Mouse (Mus musculus) kidney, embryonic 16.5 days (tissue): ENCODE results near the gene Zglp1. TPM values are rescaled to one million over a fixed set of nuclear protein-coding genes. Genes with fewer than 3 reads are reported as not detected.

Experiments used
- ATAC-seq: fragments of 200-750 bp; cut with Nextera tagmentation; 2 replicates; pipeline ENCODE4 v1.8.0; 2017; ENCODE audit warnings: moderate TSS enrichment; ENCODE audit not compliant: low FRiP score, low TSS enrichment
- H3K27ac ChIP-seq: fragments of 300-500 bp; sonication (generic); 2 replicates; pipeline ENCODE4 v1.5.1; 2014; ENCODE audit warnings: low read length
- H3K27me3 ChIP-seq: fragments of 300-500 bp; sonication (generic); 2 replicates; pipeline ENCODE4 v1.6.1; 2014; ENCODE audit warnings: low read length, control low read depth, mixed read lengths; ENCODE audit not compliant: insufficient read depth
- H3K36me3 ChIP-seq: fragments of 300-500 bp; sonication (generic); 2 replicates; pipeline ENCODE4 v1.6.1; 2014; ENCODE audit warnings: low read length, control low read depth, mixed read lengths; ENCODE audit not compliant: insufficient read depth
- H3K4me1 ChIP-seq: fragments of 300-500 bp; sonication (generic); 2 replicates; pipeline ENCODE4 v1.6.1; 2014; ENCODE audit warnings: low read length, control low read depth, mixed read lengths; ENCODE audit not compliant: insufficient read depth
- H3K4me2 ChIP-seq: fragments of 300-500 bp; sonication (generic); replicated peaks from 2 replicates; pipeline ENCODE4 v1.6.1; 2014; ENCODE audit warnings: low read depth, low read length
- H3K4me3 ChIP-seq: fragments of 300-500 bp; sonication (generic); 2 replicates; pipeline ENCODE4 v1.5.1; 2014; ENCODE audit warnings: mild to moderate bottlenecking, low read length
- H3K9ac ChIP-seq: fragments of 300-500 bp; sonication (generic); replicated peaks from 2 replicates; pipeline ENCODE4 v1.6.1; 2014; ENCODE audit warnings: low read length
- H3K9me3 ChIP-seq: fragments of 300-500 bp; sonication (generic); 2 replicates; pipeline ENCODE4 v1.6.1; 2016; ENCODE audit warnings: low read length, control low read depth
- WGBS: fragments of 180-500 bp; shearing (Covaris S2); extraction: QIAGEN DNeasy Blood & Tissue Kit; methylation state at CpG from one replicate; pipeline ENCODE4 v1.1.7; 2014; 5-methylcytosine and 5-hydroxymethylcytosine counted together
- polyA plus RNA-seq: library from polyadenylated mRNA; unstranded; fragments of >200 nt; fragmentation: Nextera tagmentation; extraction: Ambion mirVana; gene quantifications from 2 replicates; pipeline ENCODE4 v1.2.1, GENCODE M21; 2015

Gene Zglp1
- polyA plus RNA-seq = 0.59 and 0.64 TPM in 2 replicates

DNA sequence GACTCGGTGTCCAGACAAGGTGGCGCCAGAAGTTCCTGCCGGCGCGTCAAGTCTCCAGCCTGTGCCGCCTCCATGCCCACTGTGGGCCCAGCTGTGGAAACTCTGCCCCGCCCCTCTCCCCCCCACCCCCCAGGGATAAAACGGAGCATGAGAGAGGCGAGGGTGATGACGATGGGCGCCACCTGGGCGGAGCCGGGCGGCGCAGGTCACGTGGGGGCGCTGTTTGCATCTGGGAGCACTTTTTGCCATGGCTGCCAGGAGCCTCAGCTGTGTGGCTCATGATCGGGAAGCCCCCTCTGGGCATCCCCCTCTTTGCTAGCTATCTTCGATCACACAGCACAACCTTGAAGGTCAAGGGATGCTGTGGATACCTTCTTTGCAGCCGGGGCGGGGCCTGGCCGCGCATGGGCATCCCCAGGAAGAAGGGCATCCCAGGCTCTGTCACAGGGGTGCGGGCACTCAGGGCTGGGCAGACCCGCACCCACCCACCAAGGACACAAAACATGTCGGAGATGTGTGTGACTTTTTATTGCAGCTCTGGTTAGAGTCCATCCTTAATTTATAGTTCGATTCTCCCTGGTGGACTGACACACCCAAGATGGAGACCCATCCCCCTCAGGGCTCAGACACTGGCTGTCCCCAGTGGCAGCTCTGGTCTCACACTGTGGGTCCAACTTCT lies at the start of gene Zglp1:
Gene Zglp1 (minus strand): TSS at position 88 of the 679 bp plus-strand sequence.
- H3K36me3 ChIP-seq = peaks cover 45% of the 10 kb centered on the region; the same call in 1 of the 2 replicates

DNA sequence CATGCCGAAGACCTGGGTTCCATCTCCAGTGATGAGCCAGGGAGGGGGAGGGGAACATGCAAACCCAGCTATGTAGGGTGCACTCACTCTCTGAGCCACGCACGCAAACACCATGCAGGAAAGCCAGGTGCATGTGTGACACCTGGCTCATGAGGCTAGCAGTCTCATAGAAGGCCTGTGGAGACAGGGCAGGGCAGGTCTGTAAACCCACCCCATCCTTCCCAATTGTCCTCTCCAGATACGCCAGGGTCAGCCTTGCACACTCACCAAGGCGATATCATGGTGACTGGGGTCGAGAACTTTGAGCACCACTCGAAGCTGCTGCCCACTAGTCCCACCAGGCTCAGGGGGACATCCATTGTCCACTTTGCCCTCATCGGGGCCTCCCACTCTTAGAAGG lies 48.2 kb upstream of the Zglp1 start:
- no peak overlapping the region for H3K9ac ChIP-seq
- no peak overlapping the region for H3K4me3 ChIP-seq
- 89% methylated on average over 8 of the region's 8 CpGs for WGBS
- no peaks in the 10 kb centered on the region for H3K4me1 ChIP-seq
- H3K9me3 ChIP-seq = no peaks in the 10 kb centered on the region
- H3K4me2 ChIP-seq = no peak overlapping the region
- no peak for ATAC-seq
- H3K36me3 ChIP-seq = no peaks in the 10 kb centered on the region
- H3K27me3 ChIP-seq = no peaks in the 10 kb centered on the region
- no peak overlapping the region for H3K27ac ChIP-seq

More for the DNA sequence above, at the start of gene Zglp1:
- H3K4me1 ChIP-seq = peaks cover 3% of the 10 kb centered on the region
- WGBS = 90% methylated on average over 27 of the region's 27 CpGs
- no peaks in the 10 kb centered on the region for H3K9me3 ChIP-seq
- H3K27me3 ChIP-seq = no peaks in the 10 kb centered on the region
- no peak for ATAC-seq
- H3K27ac ChIP-seq = no peak within 1 kb of the TSS
- H3K4me3 ChIP-seq = no peak within 1 kb of the TSS
- H3K4me2 ChIP-seq = no peak within 1 kb of the TSS
- H3K9ac ChIP-seq = no peak within 1 kb of the TSS

DNA sequence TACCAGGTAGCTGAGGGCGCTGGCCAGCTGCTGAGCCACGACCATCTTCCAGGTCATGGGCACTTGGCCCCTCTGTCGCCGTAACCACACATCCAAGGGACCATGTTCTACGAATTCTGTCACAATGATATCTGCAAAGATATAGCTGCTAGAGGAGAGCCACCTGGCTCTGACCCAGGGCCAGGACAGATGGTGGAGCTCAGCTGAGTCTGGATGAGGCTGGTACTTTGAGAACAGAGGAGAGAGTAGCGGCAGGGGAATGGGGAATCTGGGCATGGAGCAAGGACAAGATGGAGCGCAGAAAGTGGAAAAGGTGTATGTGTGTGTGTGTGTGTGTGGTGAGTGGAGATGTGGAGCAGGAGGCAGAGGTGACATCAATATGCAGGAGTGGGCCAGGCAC lies 47.3 kb upstream of the Zglp1 start:
- Histone ChIP-seq H3K4me2 (no peak overlapping the region), H3K27me3 (no peaks in the 10 kb centered on the region), H3K9me3 (no peaks in the 10 kb centered on the region), H3K4me3 (no peak overlapping the region), H3K36me3 (no peaks in the 10 kb centered on the region), H3K27ac (no peak overlapping the region), H3K9ac (no peak overlapping the region), H3K4me1 (no peaks in the 10 kb centered on the region)
- ATAC-seq = no peak
- WGBS = 85% methylated on average over 7 of the region's 7 CpGs

DNA sequence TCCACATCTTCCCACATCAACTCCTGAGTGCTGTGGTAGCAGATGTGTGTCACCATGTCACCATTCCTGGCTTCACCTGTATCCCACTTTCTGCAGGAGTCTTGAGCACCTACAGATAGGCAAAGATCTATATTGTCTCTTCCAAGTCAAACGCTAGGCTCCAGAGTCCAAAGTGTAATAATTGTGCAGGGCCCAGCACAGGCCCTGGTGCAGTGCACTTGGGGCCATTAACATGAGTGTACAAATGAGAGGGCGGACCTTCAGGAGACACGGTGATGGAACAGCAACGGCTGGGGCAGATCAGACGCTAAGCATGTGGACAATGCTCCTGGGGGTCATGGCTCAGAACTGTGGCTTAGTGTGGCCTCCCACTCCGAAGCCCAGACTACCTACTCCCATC lies 46.9 kb upstream of the Zglp1 start:
- no peaks in the 10 kb centered on the region for H3K9me3 ChIP-seq
- 76% methylated on average over 6 of the region's 6 CpGs for WGBS
- no peak overlapping the region for H3K27ac ChIP-seq
- H3K9ac ChIP-seq = no peak overlapping the region
- H3K4me2 ChIP-seq = no peak overlapping the region
- no peak overlapping the region for H3K4me3 ChIP-seq
- ATAC-seq = no peak
- H3K27me3 ChIP-seq = no peaks in the 10 kb centered on the region
- no peaks in the 10 kb centered on the region for H3K36me3 ChIP-seq
- no peaks in the 10 kb centered on the region for H3K4me1 ChIP-seq

DNA sequence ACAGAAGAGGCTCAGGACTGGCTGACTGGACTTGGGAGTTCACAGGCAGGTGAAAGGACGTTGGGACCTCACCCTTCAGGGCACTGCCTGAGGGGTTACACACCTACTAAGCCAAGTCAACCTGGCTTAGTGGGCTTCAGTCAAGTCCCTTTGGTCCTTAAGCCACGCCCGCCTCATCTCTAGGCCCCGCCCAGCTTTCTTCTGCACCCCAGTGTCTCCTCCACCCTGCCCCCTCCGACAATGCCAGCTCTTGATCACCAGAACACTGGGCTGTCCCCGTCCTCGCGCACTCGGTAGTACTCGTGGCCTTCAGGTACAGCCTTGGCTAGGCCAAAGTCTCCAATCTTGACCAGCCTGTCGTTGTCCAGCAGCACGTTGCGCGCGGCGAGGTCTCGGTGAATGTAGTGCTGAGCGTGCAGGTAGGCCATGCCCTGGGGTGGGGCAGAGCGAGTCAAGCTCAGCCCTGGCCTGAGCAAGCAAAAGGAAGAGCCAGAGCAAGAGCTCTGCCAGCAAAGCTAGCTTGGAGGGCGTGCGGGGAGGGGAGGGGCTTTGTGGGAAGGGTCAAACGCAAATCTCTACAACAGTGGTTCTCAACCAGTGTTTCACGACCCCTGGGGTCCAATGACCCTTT lies 40.8 kb upstream of the Zglp1 start:
- ATAC-seq = no peak
- no peak overlapping the region for H3K27ac ChIP-seq
- WGBS = 53% methylated on average over 22 of the region's 23 CpGs
- H3K9ac ChIP-seq = no peak overlapping the region
- H3K36me3 ChIP-seq = no peaks in the 10 kb centered on the region
- no peaks in the 10 kb centered on the region for H3K27me3 ChIP-seq
- H3K9me3 ChIP-seq = no peaks in the 10 kb centered on the region
- no peaks in the 10 kb centered on the region for H3K4me1 ChIP-seq
- no peak overlapping the region for H3K4me2 ChIP-seq
- H3K4me3 ChIP-seq = no peak overlapping the region

DNA sequence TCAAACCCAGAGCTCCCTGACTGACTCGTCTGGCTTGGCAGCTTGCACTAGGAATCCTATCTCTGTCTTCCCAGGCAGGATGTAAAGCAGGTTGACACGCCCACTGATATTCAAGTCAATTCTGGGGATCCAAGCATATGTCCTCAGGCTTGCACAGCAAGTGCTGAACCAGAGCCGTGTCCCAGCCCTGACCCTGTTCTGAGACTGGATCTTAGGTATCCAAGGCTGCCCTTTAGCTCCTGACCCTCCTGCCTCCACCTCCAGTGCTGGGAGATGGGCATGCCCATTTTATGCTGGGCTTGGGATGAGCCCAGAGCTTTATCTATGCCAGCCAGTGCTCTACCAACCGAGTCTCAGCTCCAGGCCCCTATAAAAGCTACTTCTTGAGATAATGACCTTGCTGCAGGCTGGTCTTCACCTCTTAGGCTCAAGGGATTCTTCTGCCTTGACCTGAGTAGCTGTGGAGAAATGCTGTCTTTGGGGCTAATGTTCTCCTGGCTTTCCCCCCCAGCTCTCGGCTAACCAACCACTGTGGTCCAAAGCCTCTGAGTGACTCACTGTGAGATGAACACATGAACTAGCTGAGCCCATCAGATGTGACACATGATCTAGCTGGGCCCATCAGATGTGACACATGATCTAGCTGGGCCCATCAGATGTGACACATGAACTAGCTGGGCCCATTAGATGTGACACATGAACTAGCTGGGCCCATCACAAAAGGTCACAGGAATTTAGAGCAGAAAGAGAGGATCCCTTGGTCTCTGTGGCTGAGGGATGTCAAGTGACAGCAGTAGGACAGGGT lies 39.1 kb upstream of the Zglp1 start:
- H3K36me3 ChIP-seq = no peaks in the 10 kb centered on the region
- H3K4me1 ChIP-seq = no peaks in the 10 kb centered on the region
- H3K4me2 ChIP-seq = no peak overlapping the region
- no peak overlapping the region for H3K9ac ChIP-seq
- no peak overlapping the region for H3K27ac ChIP-seq
- H3K9me3 ChIP-seq = no peaks in the 10 kb centered on the region
- 67% methylated on average over 5 of the region's 5 CpGs for WGBS
- no peak overlapping the region for H3K4me3 ChIP-seq
- ATAC-seq = no peak
- no peaks in the 10 kb centered on the region for H3K27me3 ChIP-seq

DNA sequence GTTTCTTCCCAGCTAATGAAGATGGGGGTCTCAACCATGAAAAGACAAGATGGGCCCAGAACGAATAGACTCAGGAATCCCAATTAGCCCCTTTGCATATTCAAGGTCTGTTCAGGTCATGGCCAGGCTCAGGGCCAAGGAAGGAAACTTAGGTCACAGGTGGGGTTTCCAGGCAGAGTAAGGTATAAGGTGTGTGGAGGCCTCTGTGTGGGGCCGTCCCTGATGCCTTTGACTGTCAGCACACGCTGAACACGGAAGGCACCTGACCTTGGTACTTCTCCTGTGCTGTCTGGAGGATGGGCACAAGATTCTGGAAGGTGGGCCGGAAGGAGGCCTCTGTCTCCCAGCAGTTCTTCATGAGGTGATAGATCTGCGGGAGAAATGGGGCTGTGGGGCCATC lies 37.9 kb upstream of the Zglp1 start:
- WGBS = 75% methylated on average over 6 of the region's 6 CpGs
- Histone ChIP-seq H3K9me3 (no peaks in the 10 kb centered on the region), H3K4me2 (no peak overlapping the region), H3K36me3 (no peaks in the 10 kb centered on the region), H3K4me1 (no peaks in the 10 kb centered on the region), H3K27me3 (no peaks in the 10 kb centered on the region), H3K27ac (no peak overlapping the region), H3K9ac (no peak overlapping the region), H3K4me3 (no peak overlapping the region)
- ATAC-seq = no peak

DNA sequence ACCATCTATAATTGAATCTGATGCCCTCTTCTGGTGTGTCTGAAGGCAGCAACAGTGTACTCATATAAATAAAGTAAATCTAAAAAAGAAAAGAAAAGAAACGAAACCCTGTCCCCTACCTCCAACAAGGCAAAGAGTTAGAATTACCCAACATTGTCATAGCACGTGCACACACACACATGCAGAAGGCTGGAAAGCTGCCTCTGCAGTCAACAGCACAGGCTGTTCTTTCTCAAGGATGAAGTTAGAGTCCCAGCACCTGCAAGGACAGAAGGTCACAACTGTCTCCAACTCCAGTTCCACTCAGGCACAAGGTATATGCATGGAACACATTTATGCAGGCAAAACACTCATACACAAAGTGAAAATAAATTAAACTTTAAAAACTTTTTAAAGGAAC lies 35.2 kb upstream of the Zglp1 start:
- Histone ChIP-seq H3K4me1 (no peaks in the 10 kb centered on the region), H3K9me3 (no peaks in the 10 kb centered on the region), H3K27me3 (no peaks in the 10 kb centered on the region), H3K9ac (no peak overlapping the region), H3K4me2 (no peak overlapping the region), H3K27ac (no peak overlapping the region), H3K4me3 (no peak overlapping the region), H3K36me3 (no peaks in the 10 kb centered on the region)
- WGBS = 89% methylated on average over 2 of the region's 2 CpGs
- ATAC-seq = no peak

DNA sequence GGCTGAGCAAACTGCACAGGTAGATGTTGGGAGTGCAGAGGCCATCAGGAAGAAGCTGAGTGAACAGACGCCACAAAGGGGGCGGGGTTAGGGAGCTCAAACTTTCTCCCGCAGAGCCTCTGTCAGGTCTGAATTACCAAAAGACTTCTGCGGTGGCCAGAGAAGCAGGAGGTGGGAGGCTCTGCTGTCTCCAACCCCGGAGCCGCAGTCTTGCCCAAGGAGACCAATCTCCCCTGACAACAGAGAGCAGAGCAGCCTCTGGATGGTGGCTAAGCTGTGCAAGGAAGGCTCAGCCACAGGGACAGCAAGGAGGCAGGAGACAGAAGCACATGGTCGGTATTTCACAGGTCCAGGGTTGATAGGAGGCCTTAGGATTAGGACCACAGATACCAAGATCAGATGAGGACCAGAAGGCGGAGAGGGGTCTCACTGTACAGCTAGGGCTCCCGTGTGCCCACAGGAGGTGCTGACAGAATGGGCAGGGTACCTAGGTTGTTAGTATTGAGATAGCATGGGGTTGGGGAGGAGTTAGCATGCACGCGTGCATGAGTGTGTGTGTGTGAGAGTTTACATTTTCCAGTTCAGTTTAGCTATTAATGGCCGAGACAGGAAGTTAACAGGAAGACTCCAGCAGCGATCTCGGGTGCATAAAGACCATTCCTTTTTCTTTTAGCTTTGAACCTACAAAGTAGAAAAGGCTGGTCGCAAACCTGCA lies 33.7 kb upstream of the Zglp1 start:
- H3K4me3 ChIP-seq = no peak overlapping the region
- H3K27ac ChIP-seq = no peak overlapping the region
- no peak for ATAC-seq
- no peaks in the 10 kb centered on the region for H3K36me3 ChIP-seq
- H3K27me3 ChIP-seq = no peaks in the 10 kb centered on the region
- peak overlapping the region; percentile 13; the same call in 1 of the 2 replicates for H3K9ac ChIP-seq
- H3K4me1 ChIP-seq = no peaks in the 10 kb centered on the region
- 54% methylated on average over 15 of the region's 15 CpGs for WGBS
- no peak overlapping the region for H3K4me2 ChIP-seq
- H3K9me3 ChIP-seq = no peaks in the 10 kb centered on the region
